Mouse (Mus musculus) layer of hippocampus, postnatal 36 days (tissue): ENCODE measurements around the gene Krt39. TPM values are rescaled to one million over a fixed set of nuclear protein-coding genes. Genes with fewer than 3 reads are reported as not detected.

ENCODE experiments used
- DNase-seq, 2 experiments: peaks; one replicate each; pipeline ENCODE4 v3.0.0; 2022
- total RNA-seq, 2 experiments: library from RNA; stranded (reverse); gene quantifications; 2 replicates each; pipeline ENCODE4 v1.2.3; 2021

The Krt39 gene
- total RNA-seq, 2 experiments from 2014 or later = not detected

GRCm38 (mm10) chr11:99471946-99472345 lies 49.2 kb downstream of the Krt39 start:
- DNase-seq = no peak

DNA sequence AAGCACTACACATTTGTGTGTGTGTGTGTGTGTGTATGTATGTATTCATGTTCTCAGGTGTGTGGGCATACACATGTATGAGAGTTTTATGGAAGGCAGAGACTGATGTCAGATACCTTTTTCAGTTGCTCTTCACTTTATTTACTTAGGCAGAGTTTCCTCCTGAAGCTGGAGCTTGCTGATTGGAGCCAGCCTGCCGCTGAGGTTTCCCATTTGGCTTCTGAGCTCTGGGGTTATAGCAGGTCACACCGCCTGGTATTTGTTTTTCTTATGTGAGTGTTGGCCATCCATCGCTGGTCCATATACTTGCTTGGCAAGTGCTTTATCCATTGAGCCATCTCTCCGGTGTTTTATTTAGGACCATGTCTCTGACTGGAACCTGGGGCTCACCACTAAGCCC lies 51.9 kb downstream of the Krt39 start:
- no peak for DNase-seq

- no peak for DNase-seq
Measured at GRCm38 (mm10) chr11:99468566-99468965, 52.6 kb downstream of the Krt39 start.

DNA sequence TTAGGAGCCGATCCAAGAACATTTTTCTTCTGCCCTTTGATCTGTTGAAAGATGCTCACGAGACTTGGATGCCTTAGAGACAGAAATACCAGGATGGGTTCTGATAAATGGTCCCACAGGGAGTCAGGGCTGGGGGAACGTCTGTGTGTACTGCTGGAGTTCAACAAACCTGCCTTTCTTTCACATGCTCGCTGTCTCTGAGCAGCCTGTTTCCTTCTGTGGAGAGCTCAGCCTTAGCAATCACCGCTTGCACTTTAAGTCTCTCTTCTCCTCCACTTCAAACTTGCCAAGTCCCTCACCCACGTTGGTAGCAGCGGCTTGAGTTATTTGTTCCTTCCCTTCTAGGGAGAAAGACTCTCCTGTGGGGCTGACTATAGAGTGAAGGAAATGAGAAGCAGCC lies 54.8 kb downstream of the Krt39 start:
- peak in 1 of 2 experiments; percentile 5 for DNase-seq

DNA sequence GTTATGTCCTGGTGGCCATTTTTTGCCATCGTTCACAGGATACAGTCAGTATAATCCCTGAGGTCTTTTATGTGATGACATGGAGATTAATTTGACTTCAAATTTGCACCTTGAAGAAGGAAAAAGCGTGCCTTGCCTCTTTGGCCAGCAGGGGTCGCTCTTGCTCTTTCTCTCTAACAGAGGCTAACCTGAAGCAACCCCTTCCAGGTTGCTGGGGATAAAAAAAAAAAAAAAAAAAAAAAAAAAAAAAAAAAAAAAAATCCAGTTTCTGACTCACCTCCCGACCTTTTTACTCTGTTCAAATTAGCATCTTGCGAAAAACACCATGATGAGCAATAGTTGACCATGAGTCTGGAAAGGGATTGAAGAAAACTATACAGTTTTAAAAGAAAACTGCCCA lies 56.3 kb downstream of the Krt39 start:
- DNase-seq = peak; percentile 70 to 76

Other genes starting within 250 kb of the Krt39 start
- not detected for gene Krt24, start 236.1 kb downstream of the Krt39 start, total RNA-seq
- gene Krt25, start 198.4 kb downstream of the Krt39 start, total RNA-seq = not detected
- gene Krt26, start 183.4 kb downstream of the Krt39 start, total RNA-seq = not detected
- gene Krt27, start 170.2 kb downstream of the Krt39 start, total RNA-seq = not detected
- gene Krt28, start 146.4 kb downstream of the Krt39 start, total RNA-seq = under 1 TPM; 0.27 to 0.30 TPM
- gene Krt10, start 132.0 kb downstream of the Krt39 start, total RNA-seq = 10 to 100 TPM; 15.3 to 17.5 TPM
- gene Krt12, start 99.1 kb downstream of the Krt39 start, total RNA-seq = under 1 TPM; 0.61 to 0.97 TPM
- not detected for gene Krt20, start 83.2 kb downstream of the Krt39 start, total RNA-seq
- gene Krt23, start 28.2 kb downstream of the Krt39 start, total RNA-seq = not detected
- gene Krt40, start 21.8 kb upstream of the Krt39 start, total RNA-seq = not detected
- gene Krtap3-3, start 29.5 kb upstream of the Krt39 start, total RNA-seq = not detected
- gene Krtap3-2, start 35.5 kb upstream of the Krt39 start, total RNA-seq = not detected
- not detected for gene Gm11939, start 38.1 kb upstream of the Krt39 start, total RNA-seq
- gene Krtap3-1, start 45.3 kb upstream of the Krt39 start, total RNA-seq = not detected
- not detected for gene Krtap1-5, start 59.7 kb upstream of the Krt39 start, total RNA-seq
- gene Krtap1-4, start 62.3 kb upstream of the Krt39 start, total RNA-seq = not detected
- not detected for gene Krtap1-3, start 70.0 kb upstream of the Krt39 start, total RNA-seq
- not detected for gene Krtap9-3, start 76.8 kb upstream of the Krt39 start, total RNA-seq
- gene Gm11938, start 82.0 kb upstream of the Krt39 start, total RNA-seq = not detected
- not detected for gene Gm11937, start 88.9 kb upstream of the Krt39 start, total RNA-seq
- gene Krtap2-4, start 93.5 kb upstream of the Krt39 start, total RNA-seq = not detected
- gene Gm11562, start 99.1 kb upstream of the Krt39 start, total RNA-seq = not detected
- not detected for gene Krtap4-1, start 106.9 kb upstream of the Krt39 start, total RNA-seq
- not detected for gene Krtap4-2, start 113.7 kb upstream of the Krt39 start, total RNA-seq
- not detected for gene Krtap4-7, start 122.8 kb upstream of the Krt39 start, total RNA-seq
- gene Gm11555, start 128.9 kb upstream of the Krt39 start, total RNA-seq = not detected
- gene Gm11563, start 137.6 kb upstream of the Krt39 start, total RNA-seq = not detected
- gene Krtap4-6, start 144.6 kb upstream of the Krt39 start, total RNA-seq = not detected
- gene Gm14190, start 169.4 kb upstream of the Krt39 start, total RNA-seq = not detected
- not detected for gene Gm14180, start 213.0 kb upstream of the Krt39 start, total RNA-seq